Mouse (Mus musculus) embryonic facial prominence, embryonic 14.5 days (tissue): ENCODE measurements around the gene Ccna1. TPM values are rescaled to one million over a fixed set of nuclear protein-coding genes. Genes with fewer than 3 reads are reported as not detected.

Experiments used
- ATAC-seq: fragments of 200-750 bp; cut with Nextera tagmentation; 2 replicates; pipeline ENCODE4 v1.8.0; 2017; ENCODE audit warnings: low read depth, moderate number of reproducible peaks, moderate TSS enrichment
- DNase-seq: peaks from one replicate; pipeline ENCODE4 v3.0.0-alpha.2; 2015; ENCODE audit warnings: low spot score
- H3K27ac ChIP-seq: fragments of 300-500 bp; sonication (generic); replicated peaks from 2 replicates; pipeline ENCODE4 v1.5.1; 2014; ENCODE audit warnings: low read depth, mild to moderate bottlenecking, low read length, moderate library complexity
- H3K27me3 ChIP-seq: fragments of 300-500 bp; sonication (generic); replicated peaks from 2 replicates; pipeline ENCODE4 v1.6.1; 2014; ENCODE audit warnings: low read length; ENCODE audit not compliant: control insufficient read depth, insufficient read depth
- H3K36me3 ChIP-seq: fragments of 300-500 bp; sonication (generic); 2 replicates; pipeline ENCODE4 v1.6.1; 2014; ENCODE audit warnings: low read length, mixed read lengths; ENCODE audit not compliant: control insufficient read depth, insufficient read depth
- H3K4me1 ChIP-seq: fragments of 300-500 bp; sonication (generic); 2 replicates; pipeline ENCODE4 v1.6.1; 2014; ENCODE audit warnings: antibody characterized with exemption, low read length; ENCODE audit not compliant: control insufficient read depth, insufficient read depth
- H3K4me2 ChIP-seq: fragments of 300-500 bp; sonication (generic); 2 replicates; pipeline ENCODE4 v1.6.1; 2014; ENCODE audit warnings: low read depth, mild to moderate bottlenecking, low read length, moderate library complexity, mixed read lengths
- H3K4me3 ChIP-seq: fragments of 300-500 bp; sonication (generic); 2 replicates; pipeline ENCODE4 v1.5.1; 2014; ENCODE audit warnings: low read depth, mild to moderate bottlenecking, low read length
- H3K9ac ChIP-seq: fragments of 300-500 bp; sonication (generic); 2 replicates; pipeline ENCODE4 v1.6.1; 2014; ENCODE audit warnings: low read depth, mild to moderate bottlenecking, low read length, moderate library complexity, mixed read lengths
- H3K9me3 ChIP-seq: fragments of 300-500 bp; sonication (generic); 2 replicates; pipeline ENCODE4 v1.6.1; 2016; ENCODE audit warnings: low read length; ENCODE audit not compliant: control insufficient read depth
- WGBS: fragments of 180-500 bp; shearing (Covaris S2); extraction: QIAGEN DNeasy Blood & Tissue Kit; methylation state at CpG from one replicate; pipeline ENCODE4 v1.1.7; 2014; 5-methylcytosine and 5-hydroxymethylcytosine counted together
- polyA plus RNA-seq: library from polyadenylated mRNA; unstranded; fragments of >200 nt; fragmentation: Nextera tagmentation; extraction: Ambion mirVana; gene quantifications from 2 replicates; pipeline ENCODE4 v1.2.1, GENCODE M21; 2014

Ccna1 gene
- polyA plus RNA-seq, 1 experiment from 2014 or later, result 5.1 TPM

GRCm38 (mm10) chr3:55012536-55012935 is 42.8 kb downstream of the Ccna1 start:
- 48% methylated on average over 4 of the region's 4 CpGs for WGBS
- Histone ChIP-seq H3K36me3 (no peaks in the 10 kb centered on the region), H3K27ac (no peak overlapping the region), H3K9ac (no peak overlapping the region), H3K4me3 (no peak overlapping the region), H3K27me3 (no peaks in the 10 kb centered on the region), H3K4me2 (no peak overlapping the region), H3K4me1 (no peaks in the 10 kb centered on the region), H3K9me3 (no peaks in the 10 kb centered on the region)
- ATAC-seq, result no peak
- no peak for DNase-seq

- Histone ChIP-seq H3K4me2 (no peak overlapping the region), H3K9ac (no peak overlapping the region), H3K9me3 (no peaks in the 10 kb centered on the region), H3K4me3 (no peak overlapping the region), H3K27me3 (no peaks in the 10 kb centered on the region), H3K4me1 (no peaks in the 10 kb centered on the region), H3K36me3 (no peaks in the 10 kb centered on the region), H3K27ac (no peak overlapping the region)
- DNase-seq (peak; percentile 64), ATAC-seq (no peak)
- 23% methylated on average over 7 of the region's 7 CpGs for WGBS
Observed at GRCm38 (mm10) chr3:55011681-55012080, 43.6 kb downstream of the Ccna1 start.

GRCm38 (mm10) chr3:55008965-55009741 is 46.1 kb downstream of the Ccna1 start:
- WGBS, result 67% methylated on average over 6 of the region's 6 CpGs
- Histone ChIP-seq H3K4me1 (no peaks in the 10 kb centered on the region), H3K27me3 (no peaks in the 10 kb centered on the region), H3K9ac (no peak overlapping the region), H3K4me2 (no peak overlapping the region), H3K27ac (no peak overlapping the region), H3K36me3 (no peaks in the 10 kb centered on the region), H3K4me3 (no peak overlapping the region), H3K9me3 (no peaks in the 10 kb centered on the region)
- no peak for ATAC-seq
- no peak for DNase-seq

- DNase-seq (no peak), ATAC-seq (no peak)
- WGBS, result 68% methylated on average over 4 of the region's 4 CpGs
Observed at GRCm38 (mm10) chr3:55004036-55004435, 51.3 kb downstream of the Ccna1 start.

GRCm38 (mm10) chr3:55001677-55002076 is 53.6 kb downstream of the Ccna1 start:
- Histone ChIP-seq H3K4me1 (no peaks in the 10 kb centered on the region), H3K27ac (no peak overlapping the region), H3K9ac (no peak overlapping the region), H3K4me2 (no peak overlapping the region), H3K9me3 (no peaks in the 10 kb centered on the region), H3K27me3 (no peaks in the 10 kb centered on the region), H3K4me3 (no peak overlapping the region), H3K36me3 (no peaks in the 10 kb centered on the region)
- WGBS, result 71% methylated on average over 4 of the region's 4 CpGs
- ATAC-seq, result no peak
- DNase-seq, result no peak

More at GRCm38 (mm10) chr3:55004036-55004435, 51.3 kb downstream of the Ccna1 start:
- H3K9me3 ChIP-seq, result no peaks in the 10 kb centered on the region
- H3K4me1 ChIP-seq, result no peaks in the 10 kb centered on the region
- no peak overlapping the region for H3K4me3 ChIP-seq
- no peaks in the 10 kb centered on the region for H3K36me3 ChIP-seq
- H3K27ac ChIP-seq, result no peak overlapping the region
- H3K4me2 ChIP-seq, result no peak overlapping the region
- H3K27me3 ChIP-seq, result no peaks in the 10 kb centered on the region
- H3K9ac ChIP-seq, result no peak overlapping the region

Other genes starting within 250 kb of the Ccna1 start
- gene Rfxap, start 247.7 kb downstream of the Ccna1 start, polyA plus RNA-seq, result 37.6 and 43.0 TPM in 2 replicates
- 0.21 and 0.52 TPM in 2 replicates for gene Sertm1, start 139.6 kb downstream of the Ccna1 start, polyA plus RNA-seq
- gene Spg20, start 56.6 kb upstream of the Ccna1 start, polyA plus RNA-seq, result 67.3 and 78.3 TPM in 2 replicates
- 0.09 and 0.22 TPM in 2 replicates for gene Ccdc169, start 81.8 kb upstream of the Ccna1 start, polyA plus RNA-seq
- gene Sohlh2, start 126.5 kb upstream of the Ccna1 start, polyA plus RNA-seq, result 0.15 TPM in 1 of 2 replicates, not detected in the other
- 73.7 and 75.0 TPM in 2 replicates for gene Dclk1, start 186.9 kb upstream of the Ccna1 start, polyA plus RNA-seq